18 mouse cellular contexts compared by ENCODE assay signal in the genomic region with DNA sequence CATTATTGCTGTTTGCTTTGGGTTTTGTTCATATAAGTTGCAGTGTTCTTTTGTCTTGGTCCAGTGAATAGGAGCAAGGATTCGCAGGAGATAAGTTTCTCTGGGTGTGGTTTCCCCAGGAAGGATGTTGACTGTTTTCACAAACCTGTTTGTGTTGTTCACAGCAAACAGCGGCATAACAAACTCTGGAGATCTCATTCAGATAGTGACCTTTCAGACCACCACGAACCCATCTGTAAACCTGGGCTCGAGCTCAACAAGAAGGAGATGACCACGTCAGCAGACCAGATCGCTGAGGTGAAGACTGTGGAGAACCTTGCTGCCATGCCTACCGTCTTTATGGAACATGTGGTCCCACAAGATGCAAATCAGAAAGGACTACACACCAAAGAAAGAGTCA. TPM values are rescaled to one million over a fixed set of nuclear protein-coding genes. Genes with fewer than 3 reads are reported as not detected.
DNase-seq lines count a peak whose midpoint lies in the region; ATAC-seq and TF ChIP-seq lines count a peak whose summit lies in the region.
"Had no signal": no experiment of that assay in that cellular context is flagged by ENCODE, and none has a peak within 500 bp of the region (broad histone marks: within the 10 kb centered on the region; RNA-seq: fewer than 3 reads in every experiment).

No protein-coding gene starts in this region.

- no peaks in the 10 kb centered on the region for H3K9me3 ChIP-seq in kidney, embryonic 16.5 days (ENCODE audit: low read length)
- H3K9me3 ChIP-seq: embryonic facial prominence, embryonic 10.5 days; embryonic facial prominence, embryonic 12.5 days; forebrain, embryonic 13.5 days; forebrain, embryonic 15.5 days had no signal

- TF ChIP-seq CTCF in kidney, adult 2 months (conservative IDR thresholded peaks at IDR 0.05; ENCODE audit: insufficient read depth, insufficient read length, low read depth, low read length), result no peak

- H3K27ac ChIP-seq in kidney, adult 2 months (ENCODE audit: insufficient read depth, low read depth, low read length), result peak overlapping the region; percentile 33; the same call in 1 of the 2 replicates
- no peak overlapping the region for H3K27ac ChIP-seq in kidney, embryonic 16.5 days (ENCODE audit: low read length)
- peak overlapping the region; percentile 85 for H3K27ac ChIP-seq in brown adipose tissue, adult 24 weeks (replicated peaks; ENCODE audit: low read depth, low read length)
- H3K27ac ChIP-seq: embryonic facial prominence, embryonic 10.5 days; embryonic facial prominence, embryonic 12.5 days; forebrain, embryonic 13.5 days; forebrain, embryonic 15.5 days had no signal

- peak; percentile 97 for DNase-seq in heart, adult 11 months
- no peak for DNase-seq in heart, postnatal 14 days
- peak; percentile 17 for DNase-seq in kidney, adult 2 months
- no peak for DNase-seq in ovary, postnatal 10 days (ENCODE audit: low spot score)
- DNase-seq: adrenal gland, adult 2 months; adrenal gland, postnatal 10 days; adrenal gland, postnatal 25 days; cerebellum, adult 11-12 months; cerebellum, adult 2 months; cerebellum, adult 9-10 months; cerebellum, postnatal 10 days; cerebellum, postnatal 25 days had no signal

- 73% methylated on average over 7 of the region's 7 CpGs for WGBS in kidney, adult 2 months
- WGBS in kidney, embryonic 16.5 days, result 90% methylated on average over 7 of the region's 7 CpGs

- TF ChIP-seq POLR2A in kidney, adult 2 months (IDR thresholded peaks at IDR 0.05; ENCODE audit: low read depth, low read length), result no peak

- no peak overlapping the region for H3K9ac ChIP-seq in kidney, embryonic 16.5 days (replicated peaks; ENCODE audit: low read length)
- H3K9ac ChIP-seq: embryonic facial prominence, embryonic 12.5 days; forebrain, embryonic 13.5 days; forebrain, embryonic 15.5 days had no signal

- no peak overlapping the region for H3K4me2 ChIP-seq in kidney, embryonic 16.5 days (replicated peaks; ENCODE audit: low read depth, low read length)
- H3K4me2 ChIP-seq: embryonic facial prominence, embryonic 12.5 days; forebrain, embryonic 13.5 days; forebrain, embryonic 15.5 days had no signal

- H3K4me3 ChIP-seq in kidney, adult 2 months (ENCODE audit: insufficient read depth, low read depth, low read length), result no peak overlapping the region
- no peak overlapping the region for H3K4me3 ChIP-seq in kidney, embryonic 16.5 days (ENCODE audit: low read length)
- peak overlapping the region; percentile 59 for H3K4me3 ChIP-seq in brown adipose tissue, adult 24 weeks (ENCODE audit: insufficient read depth, low read depth, low read length)
- H3K4me3 ChIP-seq: embryonic facial prominence, embryonic 10.5 days; embryonic facial prominence, embryonic 12.5 days; forebrain, embryonic 13.5 days; forebrain, embryonic 15.5 days had no signal

- no peak for ATAC-seq in kidney, embryonic 16.5 days (ENCODE audit: low FRiP score, low TSS enrichment)
- ATAC-seq: forebrain, embryonic 13.5 days; forebrain, embryonic 15.5 days had no signal

- intact Hi-C loops in heart, postnatal 14 days (cut with DNase I), result no loop called here

- H3K36me3 ChIP-seq in kidney, adult 2 months (ENCODE audit: control insufficient read depth, insufficient read depth, low read length), result peaks cover 3% of the 10 kb centered on the region; the same call in 1 of the 2 replicates
- H3K36me3 ChIP-seq in kidney, embryonic 16.5 days (ENCODE audit: insufficient read depth, low read length), result peaks cover 14% of the 10 kb centered on the region; the same call in 1 of the 2 replicates

- H3K27me3 ChIP-seq in kidney, adult 2 months (replicated peaks; ENCODE audit: control insufficient read depth, insufficient read depth, low read length), result no peaks in the 10 kb centered on the region
- no peaks in the 10 kb centered on the region for H3K27me3 ChIP-seq in kidney, embryonic 16.5 days (ENCODE audit: insufficient read depth, low read length)
- H3K27me3 ChIP-seq: embryonic facial prominence, embryonic 12.5 days; forebrain, embryonic 13.5 days; forebrain, embryonic 15.5 days had no signal

- peaks cover 7% of the 10 kb centered on the region; the same call in 1 of the 2 replicates for H3K4me1 ChIP-seq in kidney, adult 2 months (ENCODE audit: control insufficient read depth, insufficient read depth, low read length)
- H3K4me1 ChIP-seq in kidney, embryonic 16.5 days (ENCODE audit: insufficient read depth, low read length), result 0 out of 2 replicates have a peak, but pooled peaks cover 2% of the 10 kb centered on the region
- H3K4me1 ChIP-seq in brown adipose tissue, adult 24 weeks (ENCODE audit: control insufficient read depth, insufficient read depth, insufficient read length, low read length), result peaks cover 25% of the 10 kb centered on the region
- H3K4me1 ChIP-seq: embryonic facial prominence, embryonic 10.5 days; forebrain, embryonic 13.5 days; forebrain, embryonic 15.5 days had no signal

RNA-seq across cellular contexts. Expression of a gene that starts 13.0 kb away (rescaled TPM):
- total RNA-seq in heart, postnatal 14 days (2021), result 100 to 1,000 TPM; 188 to 189 TPM
- 4.4 and 7.9 TPM in 2 replicates for polyA plus RNA-seq in kidney, adult 2 months (2012; rRNA removed)
- 0.25 and 0.51 TPM in 2 replicates for polyA plus RNA-seq in kidney, embryonic 16.5 days (2015; fragmentation: Nextera tagmentation; extraction: Ambion mirVana)
- 1.7 and 5.1 TPM in 2 replicates for polyA plus RNA-seq in brown adipose tissue, adult 24 weeks (2012; ENCODE audit: insufficient read depth, insufficient read length, missing spikeins)
- polyA plus RNA-seq: embryonic facial prominence, embryonic 10.5 days had no signal

RNA-seq across cellular contexts. Expression of a gene that starts 40.3 kb away (rescaled TPM):
- 10 to 100 TPM; 10.6 to 10.9 TPM for total RNA-seq in heart, postnatal 14 days (2021)
- polyA plus RNA-seq in kidney, adult 2 months (2012; rRNA removed), result 22.3 and 31.4 TPM in 2 replicates
- polyA plus RNA-seq in kidney, embryonic 16.5 days (2015; fragmentation: Nextera tagmentation; extraction: Ambion mirVana), result 3.5 and 4.0 TPM in 2 replicates
- polyA plus RNA-seq in brown adipose tissue, adult 24 weeks (2012; ENCODE audit: insufficient read depth, insufficient read length, missing spikeins), result 1.2 and 1.6 TPM in 2 replicates

RNA-seq across cellular contexts. Expression of a gene that starts 44.1 kb away (rescaled TPM):
- total RNA-seq in heart, postnatal 14 days (2021), result 10 to 100 TPM; 49.1 to 50.0 TPM
- polyA plus RNA-seq in kidney, adult 2 months (2012; rRNA removed), result 53.2 and 58.5 TPM in 2 replicates
- polyA plus RNA-seq in kidney, embryonic 16.5 days (2015; fragmentation: Nextera tagmentation; extraction: Ambion mirVana), result 9.7 and 13.0 TPM in 2 replicates
- 13.6 and 15.6 TPM in 2 replicates for polyA plus RNA-seq in brown adipose tissue, adult 24 weeks (2012; ENCODE audit: insufficient read depth, insufficient read length, missing spikeins)

Comparison
In these comparisons a context has a peak if more than half of its experiments do, and no peak if none do; other contexts are left out.
1. DNase-seq: peak in heart, adult 11 months (single experiment) and kidney, adult 2 months (single experiment); none in heart, postnatal 14 days (0 of 2) and ovary, postnatal 10 days (single experiment).